In genomic region chr9:94301896-94302295, GRCm38 (mm10) we compare ENCODE assay signal across 14 mouse cellular contexts.
"Had no signal": no experiment of that assay in that cellular context is flagged by ENCODE, and none has a peak within 500 bp of the region (broad histone marks: within the 10 kb centered on the region; RNA-seq: fewer than 3 reads in every experiment).

No protein-coding gene starts in this region.

- H3K27ac ChIP-seq: limb, embryonic 15.5 days; liver, embryonic 12.5 days; midbrain, embryonic 10.5 days; midbrain, embryonic 15.5 days; neural tube, embryonic 13.5 days had no signal

- ATAC-seq: liver, embryonic 12.5 days; midbrain, embryonic 15.5 days had no signal

- H3K4me2 ChIP-seq: limb, embryonic 15.5 days; liver, embryonic 12.5 days; lung, embryonic 14.5 days; midbrain, embryonic 15.5 days; neural tube, embryonic 13.5 days had no signal

- H3K9me3 ChIP-seq: limb, embryonic 15.5 days; liver, embryonic 12.5 days; midbrain, embryonic 10.5 days; midbrain, embryonic 15.5 days; neural tube, embryonic 13.5 days had no signal

- H3K27me3 ChIP-seq: limb, embryonic 15.5 days; liver, embryonic 12.5 days; midbrain, embryonic 15.5 days; neural tube, embryonic 13.5 days had no signal

- H3K4me3 ChIP-seq: limb, embryonic 15.5 days; liver, embryonic 12.5 days; midbrain, embryonic 10.5 days; midbrain, embryonic 15.5 days; neural tube, embryonic 13.5 days had no signal

- H3K4me1 ChIP-seq: liver, embryonic 12.5 days; midbrain, embryonic 10.5 days; midbrain, embryonic 15.5 days; neural tube, embryonic 13.5 days had no signal

- H3K36me3 ChIP-seq: limb, embryonic 15.5 days; liver, embryonic 12.5 days; midbrain, embryonic 10.5 days; midbrain, embryonic 15.5 days; neural tube, embryonic 13.5 days had no signal

- H3K9ac ChIP-seq: limb, embryonic 15.5 days; liver, embryonic 12.5 days; lung, embryonic 14.5 days; midbrain, embryonic 15.5 days; neural tube, embryonic 13.5 days had no signal

- DNase-seq: kidney, postnatal 14 days; lung, embryonic 14.5 days; lung, postnatal 10 days; lung, postnatal 4 days; retina, postnatal 1 day; right cerebral cortex, postnatal 4 days; spleen, adult 18-20 months; thymus, adult 18-20 months; thymus, postnatal 25 days had no signal
